Mouse (Mus musculus) ES-Bruce4 (cell line): Measurements from ENCODE around the gene Apopt1.

Source experiments
- CTCF ChIP-seq: IDR thresholded peaks from one replicate; pipeline ENCODE4 v1.8.1; 2011; ENCODE audit warnings: low read depth, low read length
- EP300 ChIP-seq: IDR thresholded peaks from 2 replicates; pipeline ENCODE4 v1.6.1; 2011; ENCODE audit warnings: low read depth, low read length; ENCODE audit not compliant: insufficient read depth
- POLR2A ChIP-seq: IDR thresholded peaks from one replicate; pipeline ENCODE4 v1.8.1; 2011; ENCODE audit warnings: low read length; ENCODE audit not compliant: insufficient read depth

GRCm38 (mm10) chr12:111777919-111778318 lies 64.9 kb downstream of the Apopt1 start:
- TF ChIP-seq CTCF = no peak
- no peak for TF ChIP-seq EP300
- TF ChIP-seq POLR2A = no peak
